8 mouse cellular contexts compared by ENCODE assay signal in genomic region chr11:43425166-43425709, GRCm38 (mm10). TPM values are rescaled to one million over a fixed set of nuclear protein-coding genes. Genes with fewer than 3 reads are reported as not detected.
A peak's percentile ranks its signal among the peaks of the same experiment; 100 is the strongest.
DNase-seq lines count a peak whose midpoint lies in the region; ATAC-seq and TF ChIP-seq lines count a peak whose summit lies in the region.

No protein-coding gene starts in this region.

- no peak for TF ChIP-seq CTCF in left cerebral cortex, adult 2 months (IDR thresholded peaks at IDR 0.05)

- intact Hi-C loops in left cerebral cortex, adult 2 months (cut with DNase I): no loop called here
- intact Hi-C loops in left cerebral cortex, postnatal 25 days (cut with DNase I): no loop called here

- 90% methylated on average over 9 of the region's 9 CpGs for WGBS in embryonic facial prominence, embryonic 13.5 days
- 82% methylated on average over 9 of the region's 9 CpGs for WGBS in intestine, embryonic 16.5 days
- WGBS in neural tube, embryonic 12.5 days: 96% methylated on average over 9 of the region's 9 CpGs

- H3K4me2 ChIP-seq in embryonic facial prominence, embryonic 13.5 days: peak overlapping the region; percentile 59
- H3K4me2 ChIP-seq in intestine, embryonic 16.5 days (ENCODE audit: low read depth, low read length): peak overlapping the region; percentile 54
- H3K4me2 ChIP-seq in neural tube, embryonic 12.5 days (replicated peaks): peak overlapping the region; percentile 58

- H3K4me1 ChIP-seq in embryonic facial prominence, embryonic 13.5 days: 0 out of 2 replicates have a peak, but pooled peaks cover 3% of the 10 kb centered on the region
- peaks cover 9% of the 10 kb centered on the region; the same call in 1 of the 2 replicates for H3K4me1 ChIP-seq in intestine, embryonic 16.5 days (ENCODE audit: control insufficient read depth, insufficient read depth, low read length)
- H3K4me1 ChIP-seq in neural tube, embryonic 12.5 days: peaks cover 6% of the 10 kb centered on the region; the same call in 1 of the 2 replicates

- peak overlapping the region; percentile 46 for H3K4me3 ChIP-seq in left cerebral cortex, adult 2 months
- H3K4me3 ChIP-seq in embryonic facial prominence, embryonic 13.5 days: peak overlapping the region; percentile 61
- H3K4me3 ChIP-seq in intestine, embryonic 16.5 days (ENCODE audit: low read length): peak overlapping the region; percentile 64; the same call in 1 of the 2 replicates
- peak overlapping the region; percentile 48 for H3K4me3 ChIP-seq in neural tube, embryonic 12.5 days

- no peaks in the 10 kb centered on the region for H3K9me3 ChIP-seq in embryonic facial prominence, embryonic 13.5 days
- no peaks in the 10 kb centered on the region for H3K9me3 ChIP-seq in intestine, embryonic 16.5 days (ENCODE audit: control insufficient read depth, low read length)
- H3K9me3 ChIP-seq in neural tube, embryonic 12.5 days: no peaks in the 10 kb centered on the region

- peak overlapping the region; percentile 80; the same call in 1 of the 2 replicates for H3K9ac ChIP-seq in embryonic facial prominence, embryonic 13.5 days
- H3K9ac ChIP-seq in intestine, embryonic 16.5 days (ENCODE audit: low read depth, low read length): no peak overlapping the region; the same call in 1 of the 2 replicates
- no peak overlapping the region for H3K9ac ChIP-seq in neural tube, embryonic 12.5 days

- no peak for DNase-seq in left cerebral cortex, adult 2 months (ENCODE audit: extremely low spot score in 1 of 2, low spot score in 2 of 2)
- DNase-seq in left cerebral cortex, postnatal 25 days (ENCODE audit: low spot score in 2 of 2): no peak
- no peak for DNase-seq in embryo, embryonic 10 days (ENCODE audit: low spot score)
- no peak for DNase-seq in urinary bladder, postnatal 36 days (ENCODE audit: low spot score in 2 of 2)

- H3K27ac ChIP-seq in left cerebral cortex, adult 2 months: no peak overlapping the region
- no peak overlapping the region for H3K27ac ChIP-seq in embryonic facial prominence, embryonic 13.5 days
- H3K27ac ChIP-seq in intestine, embryonic 16.5 days (ENCODE audit: low read length): no peak overlapping the region
- H3K27ac ChIP-seq in neural tube, embryonic 12.5 days: no peak overlapping the region

- ATAC-seq in embryonic facial prominence, embryonic 13.5 days (ENCODE audit: insufficient number of reproducible peaks, insufficient read depth, low FRiP score, low TSS enrichment, low read depth): no peak
- ATAC-seq in intestine, embryonic 16.5 days: peak; percentile 23
- 0 out of 2 replicates have a peak, but pooled peaks have one; percentile 31 for ATAC-seq in neural tube, embryonic 12.5 days (ENCODE audit: low FRiP score, low read depth)
- ATAC-seq in inflammation-experienced regulatory T-cells, adult 6 months: no peak

- peaks cover 26% of the 10 kb centered on the region for H3K36me3 ChIP-seq in embryonic facial prominence, embryonic 13.5 days
- H3K36me3 ChIP-seq in intestine, embryonic 16.5 days (ENCODE audit: control insufficient read depth, insufficient read depth, low read length): no peaks in the 10 kb centered on the region; the same call in 1 of the 2 replicates
- no peaks in the 10 kb centered on the region for H3K36me3 ChIP-seq in neural tube, embryonic 12.5 days

- H3K27me3 ChIP-seq in embryonic facial prominence, embryonic 13.5 days: no peaks in the 10 kb centered on the region
- H3K27me3 ChIP-seq in intestine, embryonic 16.5 days (replicated peaks; ENCODE audit: control insufficient read depth, insufficient read depth, low read length): no peaks in the 10 kb centered on the region
- H3K27me3 ChIP-seq in neural tube, embryonic 12.5 days (replicated peaks): no peaks in the 10 kb centered on the region

RNA-seq across cellular contexts. Expression of gene Pttg1, which starts 0.8 kb away (rescaled TPM):
- 10 to 100 TPM; 25.5 to 29.5 TPM for total RNA-seq in left cerebral cortex, adult 2 months (2021)
- 10 to 100 TPM; 25.5 to 27.4 TPM for total RNA-seq in left cerebral cortex, postnatal 25 days (2021)
- 116 and 118 TPM in 2 replicates for polyA plus RNA-seq in embryonic facial prominence, embryonic 13.5 days (2015; fragmentation: Nextera tagmentation; extraction: Ambion mirVana)
- 61.2 and 65.5 TPM in 2 replicates for polyA plus RNA-seq in intestine, embryonic 16.5 days (2015; fragmentation: Nextera tagmentation; extraction: Ambion mirVana)
- 64.0 and 65.7 TPM in 2 replicates for polyA plus RNA-seq in neural tube, embryonic 12.5 days (2016; fragmentation: Nextera tagmentation; extraction: Ambion mirVana)
- 100 to 1,000 TPM; 103 to 180 (median 127) TPM for polyA plus RNA-seq in inflammation-experienced regulatory T-cells, adult 6 months (2017; shearing (Covaris generic))

RNA-seq across cellular contexts. Expression of gene Slu7, which starts 8.3 kb away (rescaled TPM):
- 10 to 100 TPM; 54.2 to 56.7 TPM for total RNA-seq in left cerebral cortex, adult 2 months (2021)
- total RNA-seq in left cerebral cortex, postnatal 25 days (2021): 10 to 100 TPM; 54.8 to 55.7 TPM
- 59.3 and 68.7 TPM in 2 replicates for polyA plus RNA-seq in embryonic facial prominence, embryonic 13.5 days (2015; fragmentation: Nextera tagmentation; extraction: Ambion mirVana)
- polyA plus RNA-seq in intestine, embryonic 16.5 days (2015; fragmentation: Nextera tagmentation; extraction: Ambion mirVana): 41.7 and 46.8 TPM in 2 replicates
- 66.7 and 67.8 TPM in 2 replicates for polyA plus RNA-seq in neural tube, embryonic 12.5 days (2016; fragmentation: Nextera tagmentation; extraction: Ambion mirVana)
- polyA plus RNA-seq in inflammation-experienced regulatory T-cells, adult 6 months (2017; shearing (Covaris generic)): 100 to 1,000 TPM; 102 to 127 (median 108) TPM

RNA-seq across cellular contexts. Expression of gene C1qtnf2, which starts 48.8 kb away (rescaled TPM):
- 1 to 10 TPM; 1.8 to 2.2 TPM for total RNA-seq in left cerebral cortex, adult 2 months (2021)
- total RNA-seq in left cerebral cortex, postnatal 25 days (2021): 1 to 10 TPM; 1.6 to 1.8 TPM
- polyA plus RNA-seq in embryonic facial prominence, embryonic 13.5 days (2015; fragmentation: Nextera tagmentation; extraction: Ambion mirVana): 15.9 and 17.0 TPM in 2 replicates
- 7.0 and 7.2 TPM in 2 replicates for polyA plus RNA-seq in intestine, embryonic 16.5 days (2015; fragmentation: Nextera tagmentation; extraction: Ambion mirVana)
- polyA plus RNA-seq in neural tube, embryonic 12.5 days (2016; fragmentation: Nextera tagmentation; extraction: Ambion mirVana): 5.6 and 6.3 TPM in 2 replicates
- not detected for polyA plus RNA-seq in inflammation-experienced regulatory T-cells, adult 6 months (2017; shearing (Covaris generic))

Comparison
In these comparisons a context has a peak if more than half of its experiments do, and no peak if none do; other contexts are left out.
1. ATAC-seq: peak in intestine, embryonic 16.5 days (single experiment) and neural tube, embryonic 12.5 days (single experiment); none in embryonic facial prominence, embryonic 13.5 days (single experiment) and inflammation-experienced regulatory T-cells, adult 6 months (single experiment).
2. Peak in every context shown above with its lines, with median percentiles within 50 percentile points of each other: H3K4me3 ChIP-seq and H3K4me2 ChIP-seq.